Mouse (Mus musculus): ENCODE results near the gene Wnt5b.

DNA sequence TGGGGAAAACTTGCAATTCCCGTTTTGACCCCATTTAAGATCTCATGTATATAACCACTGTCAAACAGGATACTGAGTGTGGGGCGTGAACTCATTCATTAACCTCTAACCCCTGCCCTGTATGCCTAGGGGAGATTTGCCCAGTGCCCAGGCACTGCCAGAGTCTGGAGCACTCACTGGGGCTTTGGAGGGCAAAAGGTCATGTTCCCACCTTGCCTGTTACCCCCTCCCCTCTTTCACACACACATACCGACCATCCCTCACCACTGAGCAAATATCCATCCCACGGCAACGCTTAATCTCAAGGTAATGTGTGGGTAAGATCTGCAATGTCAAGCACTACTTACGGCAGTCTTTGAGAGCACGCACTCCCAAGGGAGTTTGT is 51.5 kb downstream of the Wnt5b start:
- TF ChIP-seq CTCF (IDR thresholded peaks at IDR 0.05; ENCODE audit: low read depth) (no peak), EP300 (IDR thresholded peaks at IDR 0.05; ENCODE audit: low read depth) (no peak)

All from liver, embryonic 14.5 days (tissue).